Mouse (Mus musculus) hindbrain, embryonic 16.5 days (tissue): ENCODE results near the gene Olfr1278. TPM values are rescaled to one million over a fixed set of nuclear protein-coding genes. Genes with fewer than 3 reads are reported as not detected.
"Not testable (repeated sequence)": the region's sequence is repeated elsewhere in the genome, so short reads cannot be mapped to it uniquely, and the experiment has no call there.

Source experiments
- ATAC-seq: fragments of 200-750 bp; cut with Nextera tagmentation; 2 replicates; pipeline ENCODE4 v1.8.0; 2017; ENCODE audit warnings: moderate TSS enrichment, moderate library complexity
- H3K27ac ChIP-seq: fragments of 300-500 bp; sonication (generic); 2 replicates; pipeline ENCODE4 v1.5.1; 2014; ENCODE audit warnings: low read depth, mild to moderate bottlenecking, control low read depth, low read length, moderate library complexity
- H3K27me3 ChIP-seq: fragments of 300-500 bp; sonication (generic); replicated peaks from 2 replicates; pipeline ENCODE4 v1.6.1; 2014; ENCODE audit warnings: low read length; ENCODE audit not compliant: control insufficient read depth, insufficient read depth
- H3K36me3 ChIP-seq: fragments of 300-500 bp; sonication (generic); 2 replicates; pipeline ENCODE4 v1.6.1; 2014; ENCODE audit warnings: mild to moderate bottlenecking, low read length, moderate library complexity, mixed read lengths; ENCODE audit not compliant: control insufficient read depth, insufficient read depth
- H3K4me1 ChIP-seq: fragments of 300-500 bp; sonication (generic); 2 replicates; pipeline ENCODE4 v1.6.1; 2014; ENCODE audit warnings: low read depth, low read length; ENCODE audit not compliant: control insufficient read depth, insufficient read depth
- H3K4me2 ChIP-seq: fragments of 300-500 bp; sonication (generic); 2 replicates; pipeline ENCODE4 v1.6.1; 2014; ENCODE audit warnings: mild to moderate bottlenecking, low read length, control low read depth, moderate library complexity
- H3K4me3 ChIP-seq: fragments of 300-500 bp; sonication (generic); 2 replicates; pipeline ENCODE4 v1.5.1; 2014; ENCODE audit warnings: mild to moderate bottlenecking, low read length, control low read depth, moderate library complexity
- H3K9ac ChIP-seq: fragments of 300-500 bp; sonication (generic); 2 replicates; pipeline ENCODE4 v1.6.1; 2014; ENCODE audit warnings: low read depth, mild to moderate bottlenecking, control low read depth, low read length, moderate library complexity
- H3K9me3 ChIP-seq: fragments of 300-500 bp; sonication (generic); 2 replicates; pipeline ENCODE4 v1.6.1; 2014; ENCODE audit warnings: mild to moderate bottlenecking, low read length, moderate library complexity; ENCODE audit not compliant: control insufficient read depth
- WGBS: fragments of 180-500 bp; shearing (Covaris S2); extraction: QIAGEN DNeasy Blood & Tissue Kit; methylation state at CpG from one replicate; pipeline ENCODE4 v1.1.7; 2014; 5-methylcytosine and 5-hydroxymethylcytosine counted together
- polyA plus RNA-seq: library from polyadenylated mRNA; unstranded; fragments of >200 nt; fragmentation: Nextera tagmentation; extraction: Ambion mirVana; gene quantifications from 2 replicates; pipeline ENCODE4 v1.2.1, GENCODE M21; 2015

The Olfr1278 gene
- polyA plus RNA-seq: not detected in 2 replicates

GRCm38 (mm10) chr2:111289836-111290235 lies at the start of gene Olfr1278:
Olfr1278 (plus strand) TSS chr2:111290136.
- no peak for ATAC-seq
- Histone ChIP-seq H3K27ac (no peak within 1 kb of the TSS), H3K9me3 (no peaks in the 10 kb centered on the region), H3K27me3 (no peaks in the 10 kb centered on the region), H3K36me3 (no peaks in the 10 kb centered on the region), H3K9ac (no peak within 1 kb of the TSS), H3K4me1 (no peaks in the 10 kb centered on the region), H3K4me3 (no peak within 1 kb of the TSS), H3K4me2 (no peak within 1 kb of the TSS)

- no peak within 1 kb of the TSS for H3K4me3 ChIP-seq
- H3K27ac ChIP-seq: no peak within 1 kb of the TSS
- no peaks in the 10 kb centered on the region for H3K9me3 ChIP-seq
- no peak for ATAC-seq
- H3K4me2 ChIP-seq: no peak within 1 kb of the TSS
- H3K27me3 ChIP-seq: no peaks in the 10 kb centered on the region
- no peaks in the 10 kb centered on the region for H3K36me3 ChIP-seq
- H3K9ac ChIP-seq: no peak within 1 kb of the TSS
- H3K4me1 ChIP-seq: no peaks in the 10 kb centered on the region
These were observed 35.7 kb upstream of the Olfr1278 start, which contains the start of gene Olfr1276 for GRCm38 (mm10) chr2:111254216-111254615. Olfr1276 (plus strand) TSS chr2:111254516.

GRCm38 (mm10) chr2:111274006-111274405 lies 15.9 kb upstream of the Olfr1278 start, which contains the start of gene Olfr1277:
Olfr1277 (minus strand) TSS chr2:111274106.
- H3K27me3 ChIP-seq: no peaks in the 10 kb centered on the region
- ATAC-seq: no peak

GRCm38 (mm10) chr2:111298541-111298940 lies 8.6 kb downstream of the Olfr1278 start:
- no peaks in the 10 kb centered on the region for H3K36me3 ChIP-seq
- H3K4me2 ChIP-seq: no peak overlapping the region
- no peak overlapping the region for H3K9ac ChIP-seq
- no peak overlapping the region for H3K27ac ChIP-seq
- no peak for ATAC-seq
- no peak overlapping the region for H3K4me3 ChIP-seq
- H3K9me3 ChIP-seq: no peaks in the 10 kb centered on the region
- H3K27me3 ChIP-seq: no peaks in the 10 kb centered on the region
- no peaks in the 10 kb centered on the region for H3K4me1 ChIP-seq

More at GRCm38 (mm10) chr2:111274006-111274405, 15.9 kb upstream of the Olfr1278 start, which contains the start of gene Olfr1277:
- 89% methylated on average over 2 of the region's 2 CpGs for WGBS
- Histone ChIP-seq H3K4me2 (no peak within 1 kb of the TSS), H3K4me1 (no peaks in the 10 kb centered on the region), H3K27ac (no peak within 1 kb of the TSS), H3K9me3 (peaks cover 2% of the 10 kb centered on the region; the same call in 1 of the 2 replicates), H3K9ac (no peak within 1 kb of the TSS), H3K36me3 (no peaks in the 10 kb centered on the region), H3K4me3 (no peak within 1 kb of the TSS)

- no peak within 1 kb of the TSS for H3K9ac ChIP-seq
- no peak within 1 kb of the TSS for H3K4me2 ChIP-seq
- H3K27me3 ChIP-seq: no peaks in the 10 kb centered on the region
- no peak within 1 kb of the TSS for H3K27ac ChIP-seq
- H3K36me3 ChIP-seq: no peaks in the 10 kb centered on the region
- ATAC-seq: no peak
- H3K4me1 ChIP-seq: no peaks in the 10 kb centered on the region
- no peak within 1 kb of the TSS for H3K4me3 ChIP-seq
- no peaks in the 10 kb centered on the region for H3K9me3 ChIP-seq
These were observed 10.4 kb downstream of the Olfr1278 start, which contains the start of gene Olfr1279 for GRCm38 (mm10) chr2:111300374-111300773. Olfr1279 (plus strand) TSS chr2:111300635.

GRCm38 (mm10) chr2:111313717-111314116 lies 23.8 kb downstream of the Olfr1278 start, which contains the start of gene Olfr1280:
Olfr1280 (plus strand) TSS chr2:111314017.
- no peaks in the 10 kb centered on the region for H3K9me3 ChIP-seq
- no peaks in the 10 kb centered on the region for H3K4me1 ChIP-seq
- no peak within 1 kb of the TSS for H3K4me2 ChIP-seq
- no peak within 1 kb of the TSS for H3K9ac ChIP-seq
- H3K4me3 ChIP-seq: no peak within 1 kb of the TSS
- H3K27me3 ChIP-seq: no peaks in the 10 kb centered on the region
- no peak for ATAC-seq
- H3K27ac ChIP-seq: no peak within 1 kb of the TSS
- H3K36me3 ChIP-seq: no peaks in the 10 kb centered on the region

- no peak for ATAC-seq
- Histone ChIP-seq H3K4me3 (no peak within 1 kb of the TSS), H3K4me1 (no peaks in the 10 kb centered on the region), H3K4me2 (no peak within 1 kb of the TSS), H3K9ac (no peak within 1 kb of the TSS), H3K9me3 (no peaks in the 10 kb centered on the region), H3K27ac (no peak within 1 kb of the TSS), H3K27me3 (no peaks in the 10 kb centered on the region), H3K36me3 (no peaks in the 10 kb centered on the region)
- WGBS: 77% methylated on average over 2 of the region's 2 CpGs
These were observed 36.3 kb downstream of the Olfr1278 start, which contains the start of gene Olfr1281 for GRCm38 (mm10) chr2:111326220-111326619. Olfr1281 (plus strand) TSS chr2:111326520.

- WGBS: 90% methylated on average over 5 of the region's 5 CpGs
- not testable (repeated sequence) for H3K27me3 ChIP-seq, ATAC-seq, H3K9ac ChIP-seq, H3K27ac ChIP-seq, H3K4me3 ChIP-seq, H3K4me1 ChIP-seq, H3K36me3 ChIP-seq, H3K4me2 ChIP-seq, H3K9me3 ChIP-seq
These were observed 43.8 kb downstream of the Olfr1278 start for GRCm38 (mm10) chr2:111333721-111334120.

- Histone ChIP-seq H3K27me3 (no peaks in the 10 kb centered on the region), H3K4me2 (no peak within 1 kb of the TSS), H3K27ac (no peak within 1 kb of the TSS), H3K36me3 (no peaks in the 10 kb centered on the region), H3K4me3 (no peak within 1 kb of the TSS), H3K9ac (no peak within 1 kb of the TSS), H3K9me3 (no peaks in the 10 kb centered on the region), H3K4me1 (no peaks in the 10 kb centered on the region)
- 82% methylated on average over 2 of the region's 2 CpGs for WGBS
- no peak for ATAC-seq
These were observed 46.0 kb downstream of the Olfr1278 start, which contains the start of gene Olfr1282 for GRCm38 (mm10) chr2:111335976-111336375. Olfr1282 (minus strand) TSS chr2:111336076.
